Mouse (Mus musculus): ENCODE measurements around the gene Tnfsf13b.

The Tnfsf13b gene

GRCm38 (mm10) chr8:10045743-10046142, 39.5 kb downstream of the Tnfsf13b start:
- DNase-seq (ENCODE audit: low spot score): no peak

- DNase-seq (ENCODE audit: low spot score): no peak
Measured at GRCm38 (mm10) chr8:10049162-10049561, 42.9 kb downstream of the Tnfsf13b start.

GRCm38 (mm10) chr8:10051576-10051975, 45.3 kb downstream of the Tnfsf13b start:
- no peak for DNase-seq (ENCODE audit: low spot score)

DNA sequence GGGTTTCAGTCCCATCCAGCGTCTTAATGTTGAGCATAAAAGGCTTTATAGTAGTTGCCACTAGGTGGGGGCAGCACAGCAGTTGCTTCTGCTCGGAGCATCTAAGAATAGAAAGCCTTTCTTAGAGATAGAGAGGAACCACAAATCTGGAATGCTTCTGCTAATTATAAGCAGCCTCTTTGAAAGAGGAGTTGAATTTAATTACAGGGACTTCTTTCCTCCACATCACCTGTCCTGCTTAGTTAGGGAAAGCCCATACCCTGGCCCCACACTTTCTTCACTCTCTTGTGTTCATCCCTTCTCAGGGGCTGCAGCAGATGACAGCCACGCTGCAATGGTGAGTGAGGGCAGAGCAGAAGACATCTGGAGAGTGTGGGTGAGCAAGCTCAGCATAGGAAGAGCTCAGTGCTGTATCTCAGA, 47.3 kb downstream of the Tnfsf13b start:
- DNase-seq (ENCODE audit: low spot score): no peak

DNA sequence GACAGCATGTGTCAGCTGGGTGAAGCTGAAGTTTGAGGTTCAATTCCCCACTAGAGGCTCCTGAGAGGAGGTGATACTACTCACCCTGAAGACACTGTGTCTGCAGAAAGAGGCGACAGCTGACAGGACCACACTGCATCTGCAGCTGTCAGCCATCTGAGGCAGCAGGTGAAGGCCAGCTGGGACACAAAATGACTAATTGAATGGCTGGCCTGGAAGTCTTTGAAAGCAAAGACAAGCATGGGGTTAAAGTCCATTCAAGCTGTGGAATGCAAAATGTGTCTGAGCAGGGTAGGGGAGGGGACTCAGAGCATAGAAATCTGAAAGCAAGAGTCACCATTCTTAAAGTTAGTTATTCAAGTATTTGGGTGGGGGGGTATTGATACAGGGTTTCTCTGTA, 54.7 kb downstream of the Tnfsf13b start:
- DNase-seq (ENCODE audit: low spot score): no peak

- DNase-seq (ENCODE audit: low spot score): no peak
Measured at GRCm38 (mm10) chr8:10066906-10067305, 60.6 kb downstream of the Tnfsf13b start.

DNA sequence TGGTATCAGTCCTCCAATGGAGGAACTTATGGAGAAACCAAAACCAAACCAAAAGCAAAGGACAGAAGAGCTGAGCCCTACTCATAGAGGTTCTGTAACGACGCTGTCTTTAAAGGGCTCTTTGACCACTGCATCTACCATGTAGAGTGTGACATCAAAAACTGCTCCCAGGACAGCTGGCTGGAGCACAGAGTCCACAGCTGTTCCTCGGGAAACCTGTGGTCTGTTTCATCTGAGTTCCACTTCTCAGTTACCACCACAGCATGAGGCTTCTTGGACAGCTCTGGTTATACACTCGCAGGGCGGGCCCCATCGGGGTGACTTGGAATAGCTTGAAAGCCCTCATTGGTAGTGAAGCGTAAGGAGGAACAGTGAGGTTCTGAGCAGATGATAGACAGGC, 61.5 kb downstream of the Tnfsf13b start:
- DNase-seq (ENCODE audit: low spot score): no peak

GRCm38 (mm10) chr8:10072347-10072746, 66.1 kb downstream of the Tnfsf13b start:
- DNase-seq (ENCODE audit: low spot score): no peak
